Mouse (Mus musculus): Measurements from ENCODE around the gene Clpb.
A peak's percentile ranks its signal among the peaks of the same experiment; 100 is the strongest.

The Clpb gene

GRCm38 (mm10) chr7:101732096-101732495 lies 68.7 kb downstream of the Clpb start:
- no peak for DNase-seq

- no peak for DNase-seq
Measured at GRCm38 (mm10) chr7:101733042-101733441, 69.6 kb downstream of the Clpb start.

GRCm38 (mm10) chr7:101735297-101735696 lies 71.9 kb downstream of the Clpb start:
- DNase-seq = no peak

- DNase-seq = no peak
Measured at GRCm38 (mm10) chr7:101737735-101738134, 74.3 kb downstream of the Clpb start.

GRCm38 (mm10) chr7:101739602-101740001 lies 76.2 kb downstream of the Clpb start:
- no peak for DNase-seq

GRCm38 (mm10) chr7:101743487-101743886 lies 80.1 kb downstream of the Clpb start:
- DNase-seq = no peak

GRCm38 (mm10) chr7:101746559-101747334 lies 83.3 kb downstream of the Clpb start:
- DNase-seq = no peak

- DNase-seq = no peak
Measured at GRCm38 (mm10) chr7:101750268-101750667, 86.8 kb downstream of the Clpb start.

GRCm38 (mm10) chr7:101752346-101752745 lies 88.9 kb downstream of the Clpb start:
- DNase-seq = no peak

- DNase-seq = no peak
Measured at GRCm38 (mm10) chr7:101753492-101753891, 90.1 kb downstream of the Clpb start.

GRCm38 (mm10) chr7:101754416-101754815 lies 91.0 kb downstream of the Clpb start:
- no peak for DNase-seq

- DNase-seq = no peak
Measured at GRCm38 (mm10) chr7:101755301-101755700, 91.9 kb downstream of the Clpb start.

- DNase-seq = no peak
Measured at GRCm38 (mm10) chr7:101761899-101762780, 98.7 kb downstream of the Clpb start.

GRCm38 (mm10) chr7:101767335-101767907 lies 104.0 kb downstream of the Clpb start:
- no peak for DNase-seq

GRCm38 (mm10) chr7:101770051-101770450 lies 106.6 kb downstream of the Clpb start:
- no peak for DNase-seq

GRCm38 (mm10) chr7:101771604-101772003 lies 108.2 kb downstream of the Clpb start:
- no peak for DNase-seq

GRCm38 (mm10) chr7:101772687-101773086 lies 109.3 kb downstream of the Clpb start:
- DNase-seq = no peak

GRCm38 (mm10) chr7:101777053-101777452 lies 113.6 kb downstream of the Clpb start:
- no peak for DNase-seq

- no peak for DNase-seq
Measured at GRCm38 (mm10) chr7:101817861-101818401, 154.5 kb downstream of the Clpb start, which contains the start of gene Phox2a. Phox2a (plus strand) TSS chr7:101818313.

- no peak for DNase-seq
Measured at GRCm38 (mm10) chr7:101820295-101821030, 157.0 kb downstream of the Clpb start.

GRCm38 (mm10) chr7:101821571-101822501 lies 158.4 kb downstream of the Clpb start:
- peak; percentile 53 to 67 for DNase-seq
